Mouse (Mus musculus) ES-E14 (cell line): ENCODE data around the gene Btd.

Experiments used
- HCFC1 ChIP-seq: IDR thresholded peaks from 2 replicates; pipeline ENCODE4 v1.6.1; 2012; ENCODE audit warnings: low read length, inconsistent platforms, borderline replicate concordance; ENCODE audit not compliant: insufficient read depth
- MAFK ChIP-seq: IDR thresholded peaks from 2 replicates; pipeline ENCODE4 v1.6.1; 2014; ENCODE audit warnings: mild to moderate bottlenecking, low read depth, low read length, inconsistent platforms; ENCODE audit not compliant: insufficient read depth
- ZC3H11A ChIP-seq: IDR thresholded peaks from 2 replicates; pipeline ENCODE4 v1.6.1; 2012; ENCODE audit warnings: low read depth, mild to moderate bottlenecking, inconsistent platforms, low read length, borderline replicate concordance

- no peak for TF ChIP-seq HCFC1
- TF ChIP-seq ZC3H11A, result no peak
- TF ChIP-seq MAFK, result no peak
Measured at GRCm38 (mm10) chr14:31644183-31644830, 3.5 kb downstream of the Btd start.
